Mouse (Mus musculus) embryonic facial prominence, embryonic 11.5 days (tissue): ENCODE results near the gene Fam122b. TPM values are rescaled to one million over a fixed set of nuclear protein-coding genes. Genes with fewer than 3 reads are reported as not detected.
A peak's percentile ranks its signal among the peaks of the same experiment; 100 is the strongest.

Source experiments
- ATAC-seq: fragments of 200-750 bp; cut with Nextera tagmentation; replicated peaks from 2 replicates; pipeline ENCODE4 v1.8.0; 2017; ENCODE audit warnings: low read depth; ENCODE audit not compliant: insufficient number of reproducible peaks, low FRiP score, low TSS enrichment
- DNase-seq: peaks from one replicate; pipeline ENCODE4 v3.0.0-alpha.2; 2015; ENCODE audit warnings: low spot score
- H3K27ac ChIP-seq: fragments of 300-500 bp; sonication (generic); replicated peaks from 2 replicates; pipeline ENCODE4 v1.5.1; 2014; ENCODE audit warnings: mild to moderate bottlenecking, low read depth, low read length, control low read depth
- H3K27me3 ChIP-seq: fragments of 300-500 bp; sonication (generic); 2 replicates; pipeline ENCODE4 v1.6.1; 2014; ENCODE audit warnings: mild to moderate bottlenecking, low read length, moderate library complexity, mixed read lengths; ENCODE audit not compliant: control insufficient read depth, insufficient read depth
- H3K36me3 ChIP-seq: fragments of 300-500 bp; sonication (generic); replicated peaks from 2 replicates; pipeline ENCODE4 v1.6.1; 2014; ENCODE audit warnings: low read depth, mild to moderate bottlenecking, low read length, moderate library complexity, mixed read lengths; ENCODE audit not compliant: control insufficient read depth, insufficient read depth
- H3K4me1 ChIP-seq: fragments of 300-500 bp; sonication (generic); 2 replicates; pipeline ENCODE4 v1.6.1; 2014; ENCODE audit warnings: low read length, mixed read lengths; ENCODE audit not compliant: control insufficient read depth, insufficient read depth
- H3K4me2 ChIP-seq: fragments of 300-500 bp; sonication (generic); 2 replicates; pipeline ENCODE4 v1.6.1; 2014; ENCODE audit warnings: low read depth, mild to moderate bottlenecking, control low read depth, low read length, moderate library complexity
- H3K4me3 ChIP-seq: fragments of 300-500 bp; sonication (generic); 2 replicates; pipeline ENCODE4 v1.5.1; 2014; ENCODE audit warnings: low read depth, low read length, control low read depth
- H3K9ac ChIP-seq: fragments of 300-500 bp; sonication (generic); replicated peaks from 2 replicates; pipeline ENCODE4 v1.6.1; 2014; ENCODE audit warnings: mild to moderate bottlenecking, control low read depth, low read length
- H3K9me3 ChIP-seq: fragments of 300-500 bp; sonication (generic); replicated peaks from 2 replicates; pipeline ENCODE4 v1.6.1; 2016; ENCODE audit warnings: mild to moderate bottlenecking, low read length, inconsistent platforms, mixed read lengths; ENCODE audit not compliant: control insufficient read depth
- WGBS: fragments of 180-500 bp; shearing (Covaris S2); extraction: QIAGEN DNeasy Blood & Tissue Kit; methylation state at CpG from one replicate; pipeline ENCODE4 v1.1.7; 2014; 5-methylcytosine and 5-hydroxymethylcytosine counted together
- polyA plus RNA-seq: library from polyadenylated mRNA; unstranded; fragments of >200 nt; fragmentation: Nextera tagmentation; extraction: Ambion mirVana; gene quantifications from 2 replicates; pipeline ENCODE4 v1.2.1, GENCODE M21; 2014

Fam122b gene
- polyA plus RNA-seq, 1 experiment from 2014 or later = 12.6 TPM

GRCm38 (mm10) chrX:53213838-53214237 lies 55.8 kb downstream of the Fam122b start:
- no peak for DNase-seq
- ATAC-seq = no peak
- no peaks in the 10 kb centered on the region for H3K36me3 ChIP-seq
- 72% methylated on average over 2 of the region's 2 CpGs for WGBS
- H3K4me3 ChIP-seq = no peak overlapping the region
- H3K9ac ChIP-seq = no peak overlapping the region
- no peaks in the 10 kb centered on the region for H3K9me3 ChIP-seq
- H3K4me2 ChIP-seq = no peak overlapping the region
- H3K27ac ChIP-seq = no peak overlapping the region
- H3K27me3 ChIP-seq = no peaks in the 10 kb centered on the region
- H3K4me1 ChIP-seq = no peaks in the 10 kb centered on the region

- Histone ChIP-seq H3K4me2 (no peak overlapping the region), H3K4me1 (no peaks in the 10 kb centered on the region), H3K9ac (no peak overlapping the region), H3K9me3 (no peaks in the 10 kb centered on the region), H3K4me3 (no peak overlapping the region), H3K27me3 (no peaks in the 10 kb centered on the region), H3K36me3 (no peaks in the 10 kb centered on the region), H3K27ac (no peak overlapping the region)
- WGBS = 50% methylated on average over 9 of the region's 9 CpGs
- DNase-seq = no peak
- no peak for ATAC-seq
Measured at GRCm38 (mm10) chrX:53212485-53212884, 57.1 kb downstream of the Fam122b start.

- no peak overlapping the region; the same call in 1 of the 2 replicates for H3K27ac ChIP-seq
- DNase-seq (no peak), ATAC-seq (0 out of 2 replicates have a peak, but pooled peaks have one; percentile 34)
Measured at GRCm38 (mm10) chrX:53211756-53212483, 57.7 kb downstream of the Fam122b start.

GRCm38 (mm10) chrX:53209431-53209830 lies 60.2 kb downstream of the Fam122b start:
- no peaks in the 10 kb centered on the region for H3K4me1 ChIP-seq
- no peak overlapping the region for H3K4me2 ChIP-seq
- no peak overlapping the region for H3K9ac ChIP-seq
- WGBS = 58% methylated on average over 7 of the region's 7 CpGs
- DNase-seq (no peak), ATAC-seq (no peak)
- H3K4me3 ChIP-seq = no peak overlapping the region
- H3K27ac ChIP-seq = no peak overlapping the region
- H3K36me3 ChIP-seq = no peaks in the 10 kb centered on the region
- no peaks in the 10 kb centered on the region for H3K9me3 ChIP-seq
- H3K27me3 ChIP-seq = no peaks in the 10 kb centered on the region

More at GRCm38 (mm10) chrX:53211756-53212483, 57.7 kb downstream of the Fam122b start:
- Histone ChIP-seq H3K4me1 (no peaks in the 10 kb centered on the region), H3K4me2 (no peak overlapping the region), H3K36me3 (no peaks in the 10 kb centered on the region), H3K9ac (no peak overlapping the region), H3K27me3 (no peaks in the 10 kb centered on the region), H3K4me3 (no peak overlapping the region), H3K9me3 (no peaks in the 10 kb centered on the region)
- WGBS = 58% methylated on average over 7 of the region's 7 CpGs

- no peak overlapping the region for H3K4me2 ChIP-seq
- H3K27ac ChIP-seq = no peak overlapping the region
- H3K27me3 ChIP-seq = no peaks in the 10 kb centered on the region
- H3K9me3 ChIP-seq = no peaks in the 10 kb centered on the region
- H3K4me3 ChIP-seq = no peak overlapping the region
- no peak for DNase-seq
- WGBS = 61% methylated on average over 3 of the region's 3 CpGs
- ATAC-seq = no peak
- H3K9ac ChIP-seq = no peak overlapping the region
- H3K4me1 ChIP-seq = no peaks in the 10 kb centered on the region
- H3K36me3 ChIP-seq = no peaks in the 10 kb centered on the region
Measured at GRCm38 (mm10) chrX:53204690-53205311, 64.8 kb downstream of the Fam122b start.

- Histone ChIP-seq H3K4me1 (no peaks in the 10 kb centered on the region), H3K9ac (no peak overlapping the region), H3K27ac (no peak overlapping the region), H3K36me3 (no peaks in the 10 kb centered on the region), H3K9me3 (no peaks in the 10 kb centered on the region), H3K4me2 (no peak overlapping the region), H3K27me3 (no peaks in the 10 kb centered on the region), H3K4me3 (no peak overlapping the region)
- no peak for DNase-seq
- ATAC-seq = no peak
- 79% methylated on average over 5 of the region's 5 CpGs for WGBS
Measured at GRCm38 (mm10) chrX:53201616-53202015, 68.0 kb downstream of the Fam122b start.

- no peak for DNase-seq
- H3K9ac ChIP-seq = no peak overlapping the region
- H3K27ac ChIP-seq = no peak overlapping the region
- no peaks in the 10 kb centered on the region for H3K36me3 ChIP-seq
- no peak overlapping the region for H3K4me3 ChIP-seq
- WGBS = 84% methylated on average over 4 of the region's 4 CpGs
- H3K9me3 ChIP-seq = no peaks in the 10 kb centered on the region
- no peaks in the 10 kb centered on the region for H3K27me3 ChIP-seq
- H3K4me2 ChIP-seq = no peak overlapping the region
- no peaks in the 10 kb centered on the region for H3K4me1 ChIP-seq
- ATAC-seq = no peak
Measured at GRCm38 (mm10) chrX:53197681-53198080, 71.9 kb downstream of the Fam122b start.

- no peaks in the 10 kb centered on the region for H3K9me3 ChIP-seq
- 32% methylated on average over 5 of the region's 5 CpGs for WGBS
- no peak overlapping the region for H3K4me2 ChIP-seq
- no peak overlapping the region for H3K27ac ChIP-seq
- H3K4me3 ChIP-seq = no peak overlapping the region
- no peaks in the 10 kb centered on the region for H3K36me3 ChIP-seq
- no peaks in the 10 kb centered on the region for H3K4me1 ChIP-seq
- DNase-seq (peak; percentile 25), ATAC-seq (no peak)
- H3K27me3 ChIP-seq = no peaks in the 10 kb centered on the region
- H3K9ac ChIP-seq = no peak overlapping the region
Measured at GRCm38 (mm10) chrX:53196392-53196791, 73.2 kb downstream of the Fam122b start.
